Comparison of ENCODE assay signal across 22 mouse cellular contexts in the genomic region with DNA sequence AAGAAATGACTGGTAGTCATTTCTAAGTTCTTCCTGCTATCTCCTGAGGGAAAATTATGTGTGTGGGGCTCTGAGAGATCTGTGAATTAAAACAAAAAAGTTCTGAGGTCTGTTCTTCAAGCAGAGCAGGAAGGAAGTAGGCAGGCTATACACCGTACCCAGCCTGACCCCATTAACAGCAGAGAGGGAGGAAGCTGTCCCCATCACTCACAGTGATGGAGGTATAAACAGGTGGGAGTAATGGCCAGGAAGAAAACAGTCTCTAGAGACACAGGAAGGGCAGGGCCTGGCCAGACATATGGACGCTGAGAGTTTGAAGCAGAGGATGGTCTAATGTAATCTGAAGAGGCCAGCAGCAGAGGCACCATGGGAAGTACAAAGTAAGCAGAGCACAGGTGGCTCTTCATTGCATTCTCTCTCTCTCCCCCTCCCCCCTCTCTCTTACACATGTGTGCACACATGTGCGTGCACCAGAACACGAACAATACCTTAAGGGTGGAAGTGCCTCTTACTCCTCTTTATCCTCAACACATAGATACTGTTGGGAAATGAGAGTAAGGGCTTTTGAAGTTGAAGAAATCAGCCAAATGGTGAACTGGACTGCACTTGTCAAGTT.
A peak's percentile ranks its signal among the peaks of the same experiment; 100 is the strongest.
DNase-seq lines count a peak whose midpoint lies in the region; ATAC-seq and TF ChIP-seq lines count a peak whose summit lies in the region.
"Had no signal": no experiment of that assay in that cellular context is flagged by ENCODE, and none has a peak within 500 bp of the region (broad histone marks: within the 10 kb centered on the region; RNA-seq: fewer than 3 reads in every experiment).

No protein-coding gene starts in this region.

- no peaks in the 10 kb centered on the region for H3K36me3 ChIP-seq in lung, embryonic 14.5 days (ENCODE audit: insufficient read depth)
- no peaks in the 10 kb centered on the region for H3K36me3 ChIP-seq in forebrain, embryonic 10.5 days (replicated peaks)
- H3K36me3 ChIP-seq in neural tube, embryonic 15.5 days: no peaks in the 10 kb centered on the region
- H3K36me3 ChIP-seq: embryonic facial prominence, embryonic 15.5 days; forebrain, embryonic 15.5 days; G1E; hindbrain, embryonic 12.5 days had no signal

- no peaks in the 10 kb centered on the region for H3K4me1 ChIP-seq in lung, embryonic 14.5 days (ENCODE audit: insufficient read depth)
- no peaks in the 10 kb centered on the region for H3K4me1 ChIP-seq in forebrain, embryonic 10.5 days
- H3K4me1 ChIP-seq in neural tube, embryonic 15.5 days: no peaks in the 10 kb centered on the region
- H3K4me1 ChIP-seq: embryonic facial prominence, embryonic 15.5 days; forebrain, embryonic 15.5 days; hindbrain, embryonic 12.5 days had no signal

- TF ChIP-seq CTCF in lung, embryonic 14.5 days (IDR thresholded peaks at IDR 0.05; ENCODE audit: low read depth): no peak
- no peak for TF ChIP-seq CTCF in gastrocnemius, adult 2 months (IDR thresholded peaks at IDR 0.05)

- no peaks in the 10 kb centered on the region for H3K27me3 ChIP-seq in lung, embryonic 14.5 days (ENCODE audit: insufficient read depth, low read length)
- H3K27me3 ChIP-seq in forebrain, embryonic 10.5 days (ENCODE audit: poor library complexity, severe bottlenecking): no peaks in the 10 kb centered on the region
- no peaks in the 10 kb centered on the region for H3K27me3 ChIP-seq in neural tube, embryonic 15.5 days (replicated peaks)
- H3K27me3 ChIP-seq: forebrain, embryonic 15.5 days; hindbrain, embryonic 12.5 days had no signal

- 54% methylated on average over 4 of the region's 4 CpGs for WGBS in lung, embryonic 14.5 days
- 87% methylated on average over 4 of the region's 4 CpGs for WGBS in forebrain, embryonic 10.5 days
- WGBS in neural tube, embryonic 15.5 days: 82% methylated on average over 4 of the region's 4 CpGs

- no peak overlapping the region for H3K4me3 ChIP-seq in lung, embryonic 14.5 days (ENCODE audit: low read depth, low read length)
- no peak overlapping the region for H3K4me3 ChIP-seq in forebrain, embryonic 10.5 days
- no peak overlapping the region for H3K4me3 ChIP-seq in gastrocnemius, adult 2 months
- no peak overlapping the region for H3K4me3 ChIP-seq in neural tube, embryonic 15.5 days (replicated peaks)
- H3K4me3 ChIP-seq: embryonic facial prominence, embryonic 15.5 days; erythroblast, embryonic 14.5 days; forebrain, embryonic 15.5 days; hindbrain, embryonic 12.5 days had no signal

- DNase-seq in lung, embryonic 14.5 days: peak; percentile 22
- DNase-seq in lung, adult 18-20 months: no peak
- peak; percentile 6 to 40 for DNase-seq in thymus, adult 18-20 months
- DNase-seq in thymus, postnatal 14 days: peak; percentile 57
- DNase-seq in forebrain, embryonic 10.5 days (ENCODE audit: extremely low spot score, low spot score): no peak
- DNase-seq in gastrocnemius, adult 2 months: no peak
- DNase-seq: adrenal gland, adult 8-10 months; adrenal gland, postnatal 36 days; cerebellum, adult 2 months; cerebellum, postnatal 14 days; embryo, embryonic 11 days; gastrocnemius, postnatal 14 days; heart, postnatal 10 days; heart, postnatal 4 days had no signal

- no peak overlapping the region for H3K9ac ChIP-seq in lung, embryonic 14.5 days
- H3K9ac ChIP-seq in neural tube, embryonic 15.5 days (replicated peaks): no peak overlapping the region
- H3K9ac ChIP-seq: embryonic facial prominence, embryonic 15.5 days; forebrain, embryonic 15.5 days; hindbrain, embryonic 12.5 days had no signal

- H3K4me2 ChIP-seq in lung, embryonic 14.5 days: no peak overlapping the region
- no peak overlapping the region for H3K4me2 ChIP-seq in neural tube, embryonic 15.5 days
- H3K4me2 ChIP-seq: embryonic facial prominence, embryonic 15.5 days; forebrain, embryonic 15.5 days; hindbrain, embryonic 12.5 days had no signal

- ATAC-seq in lung, embryonic 14.5 days (ENCODE audit: insufficient read depth): peak; percentile 49; the same call in 1 of the 2 replicates
- ATAC-seq in granulocyte monocyte progenitor cell, adult 5-6 weeks (replicated peaks; ENCODE audit: poor library complexity, severe bottlenecking): peak; percentile 35
- ATAC-seq in neural tube, embryonic 15.5 days (ENCODE audit: low FRiP score): no peak
- ATAC-seq: forebrain, embryonic 15.5 days; hindbrain, embryonic 16.5 days had no signal

- H3K9me3 ChIP-seq in lung, embryonic 14.5 days (ENCODE audit: low read depth, low read length): no peaks in the 10 kb centered on the region
- H3K9me3 ChIP-seq in forebrain, embryonic 10.5 days: no peaks in the 10 kb centered on the region
- no peaks in the 10 kb centered on the region for H3K9me3 ChIP-seq in neural tube, embryonic 15.5 days (replicated peaks)
- H3K9me3 ChIP-seq: embryonic facial prominence, embryonic 15.5 days; forebrain, embryonic 15.5 days; G1E; hindbrain, embryonic 12.5 days had no signal

- intact Hi-C loops in gastrocnemius, adult 2 months (cut with DNase I): no loop called here

- no peak overlapping the region for H3K27ac ChIP-seq in lung, embryonic 14.5 days (ENCODE audit: low read depth)
- H3K27ac ChIP-seq in forebrain, embryonic 10.5 days: no peak overlapping the region
- H3K27ac ChIP-seq in gastrocnemius, adult 2 months: no peak overlapping the region
- no peak overlapping the region for H3K27ac ChIP-seq in neural tube, embryonic 15.5 days (replicated peaks)
- H3K27ac ChIP-seq: embryonic facial prominence, embryonic 15.5 days; forebrain, embryonic 15.5 days; hindbrain, embryonic 12.5 days had no signal

Comparison
In these comparisons a context has a peak if more than half of its experiments do, and no peak if none do; other contexts are left out.
1. DNase-seq: peak in lung, embryonic 14.5 days (single experiment), thymus, adult 18-20 months (2 of 2) and thymus, postnatal 14 days (single experiment); none in lung, adult 18-20 months (0 of 2), forebrain, embryonic 10.5 days (single experiment) and gastrocnemius, adult 2 months (single experiment).